Mouse (Mus musculus) ovary, postnatal 14 days (tissue): ENCODE measurements around the gene Prss33.
"Not testable (repeated sequence)": the region's sequence is repeated elsewhere in the genome, so short reads cannot be mapped to it uniquely, and the experiment has no call there.

Source experiments
- DNase-seq: peaks from one replicate; pipeline ENCODE4 v3.0.0; 2022; ENCODE audit warnings: low spot score

Gene Prss33

DNA sequence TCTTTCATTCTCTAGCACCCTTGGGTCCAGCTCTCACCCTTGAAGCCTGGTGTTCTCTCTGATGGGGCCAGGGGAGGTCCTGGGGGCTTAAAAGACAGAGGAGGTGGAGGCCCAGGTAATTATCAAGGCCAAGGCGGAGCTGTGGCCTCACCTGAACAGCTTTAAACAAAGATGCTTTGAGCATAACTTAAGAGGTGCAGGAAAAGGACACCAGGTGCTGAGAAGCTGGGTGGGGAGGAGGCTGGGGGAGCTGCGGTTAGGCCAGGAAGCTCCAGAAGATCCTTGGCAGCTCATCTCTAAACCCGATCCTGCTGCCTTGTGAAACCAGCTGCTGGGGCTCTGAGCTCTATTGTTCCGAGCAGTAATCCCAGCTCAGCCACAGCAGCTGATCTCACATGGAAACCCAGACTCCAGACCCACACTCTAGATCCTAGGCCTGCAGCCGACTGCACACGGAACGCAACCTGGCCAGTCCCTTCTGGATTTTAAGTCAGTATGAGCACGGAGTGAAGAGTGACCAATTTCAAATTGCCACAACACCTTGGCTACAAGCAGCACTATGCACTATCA, at the start of gene Prss33:
Gene Prss33, minus strand, starts transcription at position 51 of the 570 bp plus-strand sequence.
- DNase-seq, result no peak

DNA sequence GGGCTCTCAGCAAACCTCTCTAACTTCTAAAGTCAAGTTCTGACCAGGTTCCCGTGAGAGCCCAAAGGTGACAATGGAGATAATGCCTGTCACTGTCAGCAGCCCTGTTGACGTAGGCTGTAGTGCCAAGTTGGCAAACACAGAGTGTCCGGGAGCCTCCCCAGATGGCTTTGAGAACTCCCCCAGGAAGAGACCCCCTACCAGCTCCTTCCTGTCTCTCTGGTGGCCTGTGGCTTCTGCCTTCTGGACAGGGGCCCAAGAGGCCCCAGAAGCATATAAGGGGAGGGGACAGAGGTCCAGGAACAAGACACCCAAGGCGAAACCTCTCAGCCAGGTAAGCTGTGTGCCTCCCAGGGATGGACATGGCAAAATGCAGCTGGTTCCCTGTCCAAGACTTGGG, 44.7 kb upstream of the Prss33 start, which contains the start of the genes Dcpp1 and Dcpp2:
Gene Dcpp1, plus strand, starts transcription at position 301 of the 400 bp plus-strand sequence.
Gene Dcpp2, plus strand, starts transcription at position 305 of the 400 bp plus-strand sequence.
- not testable (repeated sequence) for DNase-seq

DNA sequence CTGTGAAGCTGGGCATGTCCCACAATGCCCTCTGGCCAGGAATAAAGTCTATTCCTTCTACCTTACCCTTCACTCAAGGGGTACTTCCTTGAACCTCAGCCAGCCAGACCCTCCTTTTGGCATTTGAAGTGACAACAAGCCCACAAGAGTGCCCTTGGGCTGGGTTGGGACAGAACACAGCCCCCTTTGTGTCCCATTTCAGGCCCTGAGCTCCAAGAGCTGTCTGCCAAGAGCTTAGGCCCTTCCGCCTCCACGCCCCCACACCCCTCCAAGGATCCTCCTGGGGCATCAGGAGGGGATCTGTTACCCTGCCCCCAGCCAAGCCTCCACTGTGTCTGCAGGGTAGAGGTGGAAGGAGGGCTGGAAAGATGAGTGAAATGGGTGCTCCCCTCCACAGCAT, 41.3 kb upstream of the Prss33 start:
- no peak for DNase-seq

DNA sequence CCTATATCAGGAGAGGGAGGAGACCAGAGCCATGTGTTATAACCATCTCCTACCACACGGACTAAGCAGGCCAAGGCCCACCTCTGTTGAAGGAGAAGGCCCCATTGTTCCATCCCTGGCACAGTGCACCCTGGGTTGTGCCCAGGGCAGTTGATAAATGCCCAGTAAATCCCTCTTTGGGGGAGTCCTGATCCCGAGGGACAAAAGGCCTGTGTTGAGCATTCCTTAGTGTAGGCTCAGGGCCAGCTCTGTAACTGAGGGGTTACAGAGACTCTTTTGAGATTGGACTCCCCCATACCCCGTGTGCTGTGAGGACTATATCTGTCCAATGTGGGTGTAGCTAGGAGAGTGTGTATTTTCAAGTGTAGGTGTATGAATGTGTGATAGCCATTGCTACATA, 40.9 kb upstream of the Prss33 start:
- no peak for DNase-seq

DNA sequence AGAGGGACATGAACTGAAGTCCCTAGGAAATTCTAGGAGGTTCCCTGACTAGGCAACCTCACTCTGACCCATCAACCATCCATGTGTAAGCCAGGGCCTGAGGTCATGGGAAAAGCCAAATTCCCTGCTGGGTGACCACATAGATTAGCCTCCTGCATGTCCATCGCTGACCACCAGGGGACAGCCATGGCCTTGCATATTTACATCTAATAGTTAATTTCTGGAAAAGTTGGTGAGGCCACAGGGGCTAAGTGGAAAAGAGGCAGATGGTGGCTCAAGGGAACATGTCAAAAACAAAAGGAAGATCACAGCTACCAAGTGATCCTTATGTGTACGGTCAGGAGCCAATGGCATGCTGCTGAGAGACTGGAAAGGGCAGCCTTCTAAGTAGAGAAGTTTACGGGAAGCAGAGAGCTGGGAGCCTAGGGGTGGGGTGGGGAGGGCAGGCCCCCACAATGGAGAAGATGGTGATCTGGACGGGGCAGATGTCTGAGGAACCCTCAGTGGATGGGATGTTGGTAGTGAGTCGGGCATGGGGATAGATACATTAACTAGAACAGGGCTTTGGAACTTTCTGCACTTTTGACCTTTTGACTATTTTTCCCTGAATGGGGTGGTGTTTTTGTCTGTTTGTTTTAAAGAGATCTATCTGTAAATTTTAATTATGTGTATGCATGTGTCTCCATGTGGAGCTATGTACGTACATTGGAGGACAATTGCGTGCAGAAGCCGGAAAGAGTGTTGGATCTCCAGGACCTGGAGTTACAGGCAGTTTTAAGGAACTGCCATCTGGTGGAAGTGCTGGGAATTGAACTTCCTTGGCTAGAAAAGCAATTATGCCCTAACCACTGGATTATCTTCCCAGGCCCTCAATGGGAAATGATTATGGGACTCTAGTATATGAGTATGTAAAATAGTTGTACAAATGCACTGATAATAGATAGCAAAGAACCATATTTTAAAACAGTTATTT, 38.3 kb upstream of the Prss33 start:
- peak; percentile 38 for DNase-seq

DNA sequence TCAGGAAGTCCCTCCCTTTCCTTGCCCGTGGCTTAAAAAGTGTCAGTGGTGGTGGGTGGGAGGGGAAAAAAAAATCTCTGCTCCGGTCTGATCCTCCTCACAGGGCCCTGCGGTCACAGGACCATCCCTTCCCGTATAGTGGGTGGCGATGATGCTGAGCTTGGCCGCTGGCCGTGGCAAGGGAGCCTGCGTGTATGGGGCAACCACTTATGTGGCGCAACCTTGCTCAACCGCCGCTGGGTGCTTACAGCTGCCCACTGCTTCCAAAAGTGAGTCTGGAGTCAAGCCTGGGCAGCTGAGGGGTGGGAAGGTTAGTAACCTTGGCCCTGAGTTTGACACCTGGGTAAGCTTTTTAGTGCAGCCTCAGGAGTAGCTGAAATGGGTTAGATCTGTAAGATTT, 32.7 kb upstream of the Prss33 start:
- no peak for DNase-seq

DNA sequence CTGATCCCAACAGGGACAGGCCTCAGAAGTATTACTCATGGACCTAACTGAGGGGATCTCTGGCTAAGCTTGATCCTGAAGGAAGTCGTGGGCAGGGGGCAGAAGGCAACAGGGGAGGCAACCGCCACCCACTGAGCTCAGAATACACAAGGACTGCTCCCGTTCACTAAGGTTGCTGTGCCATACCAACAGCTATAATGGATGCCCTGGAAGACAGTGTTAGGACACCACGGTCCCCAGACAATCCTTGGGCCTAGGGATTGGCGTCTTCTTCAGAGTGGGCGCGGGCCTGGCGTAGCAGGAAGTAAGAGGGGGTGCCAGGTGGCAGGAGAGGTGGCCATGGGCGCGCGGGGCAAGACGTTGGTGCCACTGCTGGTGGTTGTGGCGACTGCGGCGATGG, 31.9 kb upstream of the Prss33 start, which contains the start of gene Prss21:
Gene Prss21, plus strand, starts transcription at position 301 of the 400 bp plus-strand sequence.
- DNase-seq, result no peak

DNA sequence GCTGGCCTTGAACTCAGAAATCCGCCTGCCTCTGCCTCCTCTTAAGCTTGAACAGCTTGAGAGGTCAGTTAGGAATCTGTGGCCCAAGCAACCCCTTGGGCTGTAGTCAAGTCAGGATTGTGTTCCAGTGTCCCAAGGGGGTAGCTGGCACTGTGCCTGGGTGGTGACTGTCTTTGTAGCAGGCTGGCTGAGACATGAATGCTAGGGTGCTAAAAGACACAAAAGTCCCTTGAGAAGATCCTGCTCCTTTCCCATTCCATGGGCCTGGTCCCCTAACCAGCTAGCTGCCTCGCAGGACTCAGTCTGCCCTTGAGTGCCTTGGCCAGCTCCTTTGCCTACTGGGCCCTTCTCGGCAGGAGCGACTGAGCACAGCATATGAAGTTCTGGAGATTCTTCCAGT, 27.1 kb upstream of the Prss33 start:
- DNase-seq, result no peak

DNA sequence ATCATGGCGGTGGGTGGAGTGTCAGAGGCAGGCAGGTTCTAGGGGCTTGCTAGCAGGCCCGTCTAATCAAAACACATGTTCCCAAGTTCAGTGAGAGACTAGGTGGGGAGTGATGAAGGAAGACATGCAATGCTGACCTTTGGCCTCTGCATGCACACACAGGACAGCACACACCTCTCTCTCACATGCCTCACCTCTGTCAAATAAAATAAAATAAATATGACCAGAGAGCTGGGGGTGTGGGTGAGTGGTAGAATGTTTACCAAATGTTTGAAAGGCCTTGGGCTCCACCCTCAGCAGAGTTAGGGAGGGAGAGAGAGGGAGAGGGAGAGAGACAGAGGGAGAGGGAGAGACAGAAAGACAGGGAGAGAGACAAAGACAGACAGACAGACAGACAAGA, 22.1 kb upstream of the Prss33 start:
- DNase-seq, result no peak

DNA sequence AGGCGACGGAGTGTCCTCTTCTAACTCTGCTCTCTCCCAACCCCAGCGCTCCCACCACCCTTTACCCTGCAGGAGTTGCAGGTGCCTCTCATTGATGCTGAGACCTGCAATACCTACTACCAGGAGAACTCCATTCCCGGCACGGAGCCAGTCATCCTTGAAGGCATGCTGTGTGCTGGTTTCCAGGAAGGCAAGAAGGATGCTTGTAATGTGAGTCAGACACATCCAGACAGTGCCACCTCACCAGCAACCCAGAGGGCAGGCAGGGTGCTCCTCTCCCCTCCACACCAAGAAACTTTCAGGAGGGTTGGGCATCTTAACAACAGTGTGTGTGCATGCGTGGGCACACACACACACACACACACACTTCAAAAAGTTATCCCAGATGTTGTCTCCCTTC, 21.3 kb upstream of the Prss33 start:
- no peak for DNase-seq

DNA sequence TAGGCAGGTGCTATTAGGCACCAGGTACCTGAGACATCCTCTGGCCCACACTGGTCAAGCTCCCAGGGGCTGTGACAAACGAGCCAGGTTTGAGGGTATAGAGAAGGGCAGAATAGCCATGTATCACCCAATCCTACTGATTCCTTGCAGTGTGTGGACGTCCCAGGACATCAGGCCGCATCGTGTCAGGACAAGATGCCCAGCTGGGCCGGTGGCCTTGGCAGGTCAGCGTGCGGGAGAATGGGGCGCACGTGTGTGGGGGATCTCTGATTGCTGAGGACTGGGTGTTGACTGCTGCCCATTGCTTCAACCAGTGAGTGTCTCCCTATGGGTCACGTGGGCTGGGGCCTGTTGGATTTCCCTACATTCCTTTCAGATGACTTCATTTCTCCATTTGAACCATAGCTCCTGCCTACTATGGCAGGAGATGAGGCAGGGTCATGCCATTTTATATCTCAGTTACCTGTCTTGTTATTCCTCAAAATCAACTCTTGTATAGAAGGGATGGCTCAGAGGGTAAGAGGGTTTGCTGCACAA, 18.4 kb upstream of the Prss33 start:
- no peak for DNase-seq

DNA sequence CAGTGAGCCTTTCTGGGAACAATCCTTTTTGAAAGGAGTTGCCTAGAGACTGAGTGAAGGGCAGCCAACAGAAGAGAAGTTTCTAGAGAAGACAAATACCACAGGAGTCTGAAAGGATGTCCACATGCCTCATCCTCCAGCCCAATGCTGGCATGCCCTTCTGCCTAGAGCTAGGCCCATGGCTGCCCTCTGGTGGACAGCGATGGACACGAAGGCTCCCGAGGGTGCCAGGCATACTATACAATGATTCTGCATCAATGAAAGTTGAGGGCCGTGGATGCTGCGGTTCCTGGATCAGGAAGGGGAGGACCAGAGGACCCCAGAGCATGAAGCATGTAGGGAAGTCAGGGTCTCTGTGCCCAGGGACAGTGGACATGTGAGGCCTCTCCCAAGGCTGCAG, 17.4 kb upstream of the Prss33 start:
- DNase-seq, result peak; percentile 37

DNA sequence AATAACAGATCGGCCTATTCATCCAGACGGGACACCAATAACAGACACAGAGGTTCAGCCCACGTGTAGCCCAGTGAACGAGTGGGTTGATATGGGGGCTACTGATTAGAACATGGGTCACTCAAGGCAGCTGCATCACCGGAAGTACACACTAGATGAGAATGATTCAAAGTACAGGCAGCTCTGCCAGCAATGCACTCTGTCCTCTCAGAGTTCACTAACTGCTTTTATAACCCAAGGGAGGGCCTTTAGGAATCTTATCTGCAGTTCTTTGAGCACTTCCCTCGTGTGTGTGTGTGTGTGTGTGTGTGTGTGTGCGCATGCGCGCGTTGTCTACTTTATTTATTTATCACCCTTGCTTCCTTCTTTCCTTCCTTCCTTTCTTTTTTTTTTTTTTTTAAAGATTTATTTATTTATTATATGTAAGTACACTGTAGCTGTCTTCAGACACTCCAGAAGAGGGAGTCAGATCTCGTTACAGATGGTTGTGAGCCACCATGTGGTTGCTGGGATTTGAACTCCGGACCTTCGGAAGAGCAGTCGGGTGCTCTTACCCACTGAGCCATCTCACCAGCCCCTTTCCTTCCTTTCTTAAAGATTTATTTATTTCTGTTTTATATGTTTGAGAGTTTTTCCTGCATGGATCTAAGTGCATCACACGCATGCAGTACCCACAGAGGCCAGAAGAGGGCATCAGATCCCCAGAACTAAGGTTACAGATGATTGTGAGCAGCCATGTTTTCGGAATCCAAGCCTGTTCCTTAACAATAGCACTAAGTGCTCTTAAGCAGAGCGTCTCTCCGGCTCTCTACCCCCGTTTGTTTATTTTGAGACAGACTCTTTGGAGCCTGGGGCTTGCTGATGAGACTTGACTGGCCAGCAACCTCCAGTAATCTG, 15.2 kb upstream of the Prss33 start:
- peak; percentile 68 for DNase-seq

DNA sequence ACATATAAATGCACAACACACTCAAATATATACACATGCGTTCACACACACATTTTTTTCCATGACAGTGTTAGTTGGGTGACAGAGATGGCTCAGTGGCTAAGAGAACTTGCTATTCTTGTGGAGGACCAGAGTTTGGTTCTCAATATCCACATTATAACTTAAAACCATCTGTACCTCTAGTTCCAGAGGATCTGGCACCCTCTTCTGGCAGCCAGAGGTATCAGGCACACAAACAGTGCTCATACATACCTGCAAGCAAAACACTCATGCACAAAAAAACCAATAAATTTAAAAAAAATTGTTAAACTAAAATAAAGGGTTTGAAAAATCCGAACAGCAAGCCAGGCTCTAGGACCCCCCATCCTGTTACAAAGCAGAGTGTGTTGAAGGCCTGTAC, 14.2 kb upstream of the Prss33 start:
- no peak for DNase-seq

DNA sequence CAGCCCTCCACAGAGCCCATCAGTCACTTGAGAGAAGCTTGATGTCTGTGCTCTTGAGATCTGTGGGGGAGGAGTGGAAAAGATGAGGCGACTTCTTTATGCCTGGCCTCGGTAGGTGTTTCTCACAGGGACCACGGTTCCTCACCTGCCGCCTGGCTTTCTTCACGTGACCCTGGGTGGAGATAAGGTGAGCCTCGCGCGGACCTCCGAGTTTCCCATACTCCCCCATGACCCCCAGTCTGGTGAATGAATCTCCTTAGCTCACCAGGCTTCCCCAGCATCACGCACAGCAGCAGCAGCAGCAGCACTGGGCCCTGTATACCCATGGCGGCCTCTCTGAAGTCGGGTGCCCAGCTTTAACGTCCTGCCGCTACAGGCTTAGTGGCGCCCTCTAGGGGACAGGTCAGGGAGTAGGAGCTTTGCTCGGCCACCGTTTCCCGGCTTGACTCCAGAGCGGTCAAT, 8.0 kb upstream of the Prss33 start, which contains the start of the genes Prss32 and Prss41:
Gene Prss32, plus strand, starts transcription at position 44 of the 462 bp plus-strand sequence.
Gene Prss41, minus strand, starts transcription at position 361 of the 462 bp plus-strand sequence.
- DNase-seq, result peak; percentile 50

DNA sequence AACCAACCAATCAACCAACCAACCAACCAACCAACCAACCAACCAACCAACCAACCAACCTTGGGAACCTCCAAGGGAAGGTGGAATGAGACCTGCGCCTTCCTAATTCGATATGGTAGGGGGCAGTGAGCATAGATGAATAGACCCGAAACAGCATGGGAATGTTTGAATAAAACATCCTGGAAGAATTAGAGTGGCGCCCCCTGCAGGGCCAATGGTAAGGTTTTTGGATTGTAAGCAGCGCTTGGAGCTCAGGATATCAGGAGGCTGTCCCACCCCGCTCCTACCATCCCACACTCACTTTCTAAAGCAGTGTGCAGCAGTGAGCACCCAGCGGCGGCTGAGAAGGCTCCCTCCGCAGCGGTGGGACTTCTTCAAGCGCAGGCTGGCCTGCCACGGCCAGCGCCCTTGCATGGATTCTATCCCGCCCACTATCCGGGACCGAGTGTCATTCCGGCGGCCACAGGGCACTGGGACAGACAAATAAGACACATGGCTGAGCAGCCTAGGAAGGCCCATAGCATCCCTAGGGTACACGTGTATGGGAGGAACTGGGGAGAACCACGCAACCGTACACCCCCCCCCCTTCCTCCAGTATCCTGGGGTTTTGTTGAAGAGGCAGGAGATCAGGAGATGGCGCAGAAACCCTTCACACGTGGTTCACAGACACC, 7.4 kb upstream of the Prss33 start:
- DNase-seq, result no peak

DNA sequence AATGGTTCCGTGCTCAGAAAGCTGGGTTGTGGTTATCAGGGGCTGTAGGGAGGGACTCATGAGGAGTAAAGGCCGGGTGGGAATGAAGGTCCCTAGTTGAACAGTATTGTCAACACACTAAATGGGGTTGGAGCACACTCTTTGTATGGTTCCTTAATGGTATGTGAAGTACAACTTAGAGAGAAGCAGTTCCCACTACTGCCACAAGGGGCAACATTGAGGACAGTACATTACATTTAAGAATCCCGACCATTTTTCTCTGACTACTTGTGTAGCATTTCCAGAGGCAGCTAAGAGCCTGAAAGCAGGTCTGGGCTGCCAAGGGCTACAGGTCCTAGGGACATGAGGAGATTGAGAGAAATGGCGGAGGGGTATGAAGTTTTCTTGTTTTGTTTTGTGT, 5.3 kb upstream of the Prss33 start:
- DNase-seq, result peak; percentile 50

DNA sequence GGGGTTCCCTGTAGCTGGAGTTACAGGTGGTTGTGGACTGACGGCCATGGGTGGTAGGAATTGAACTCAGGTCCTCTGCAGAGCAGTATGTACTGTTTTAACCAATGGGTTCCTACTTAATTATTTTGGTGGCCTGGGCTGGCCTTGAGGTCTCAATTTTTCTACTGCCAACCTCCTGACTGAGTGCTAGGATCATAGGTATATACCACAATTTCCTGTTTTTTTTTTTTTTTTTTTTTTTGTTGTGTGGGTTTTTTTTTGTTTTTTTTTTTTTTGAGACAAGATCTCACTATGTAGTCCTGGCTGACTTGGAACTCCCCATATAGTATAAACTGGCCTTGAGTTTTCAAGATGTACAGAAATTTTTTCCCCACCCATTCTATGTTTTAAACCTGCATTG, 4.7 kb downstream of the Prss33 start:
- no peak for DNase-seq

DNA sequence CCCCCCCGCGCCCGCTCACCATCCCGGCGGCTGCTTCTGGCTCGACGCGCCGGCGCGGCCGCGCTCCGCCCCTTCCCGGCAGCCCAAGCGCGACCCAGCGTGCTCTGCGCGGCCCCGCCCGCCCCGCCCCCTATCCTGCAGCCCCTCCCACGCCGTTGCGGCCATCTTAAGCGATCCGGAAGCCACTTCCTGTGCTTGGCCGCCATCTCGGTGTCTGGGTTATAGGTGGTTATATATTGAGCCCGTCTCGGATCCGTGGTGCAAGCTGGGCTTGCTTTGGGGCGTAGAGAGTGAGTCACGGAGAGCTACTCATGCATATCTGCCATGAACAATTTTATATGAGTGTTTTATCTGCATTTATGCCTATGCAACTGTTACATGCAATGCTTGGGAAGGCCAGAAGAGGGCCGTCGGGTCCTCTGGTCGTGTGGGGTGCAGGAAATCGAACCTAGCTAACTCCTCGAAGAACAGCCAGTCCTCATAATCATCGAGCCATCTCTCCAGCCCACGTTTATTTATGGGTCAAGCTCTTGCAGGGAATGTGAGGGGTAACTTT, 6.7 kb downstream of the Prss33 start, which contains the start of gene Elob:
Gene Elob, minus strand, starts transcription at position 73 of the 556 bp plus-strand sequence.
- peak; percentile 67 for DNase-seq

DNA sequence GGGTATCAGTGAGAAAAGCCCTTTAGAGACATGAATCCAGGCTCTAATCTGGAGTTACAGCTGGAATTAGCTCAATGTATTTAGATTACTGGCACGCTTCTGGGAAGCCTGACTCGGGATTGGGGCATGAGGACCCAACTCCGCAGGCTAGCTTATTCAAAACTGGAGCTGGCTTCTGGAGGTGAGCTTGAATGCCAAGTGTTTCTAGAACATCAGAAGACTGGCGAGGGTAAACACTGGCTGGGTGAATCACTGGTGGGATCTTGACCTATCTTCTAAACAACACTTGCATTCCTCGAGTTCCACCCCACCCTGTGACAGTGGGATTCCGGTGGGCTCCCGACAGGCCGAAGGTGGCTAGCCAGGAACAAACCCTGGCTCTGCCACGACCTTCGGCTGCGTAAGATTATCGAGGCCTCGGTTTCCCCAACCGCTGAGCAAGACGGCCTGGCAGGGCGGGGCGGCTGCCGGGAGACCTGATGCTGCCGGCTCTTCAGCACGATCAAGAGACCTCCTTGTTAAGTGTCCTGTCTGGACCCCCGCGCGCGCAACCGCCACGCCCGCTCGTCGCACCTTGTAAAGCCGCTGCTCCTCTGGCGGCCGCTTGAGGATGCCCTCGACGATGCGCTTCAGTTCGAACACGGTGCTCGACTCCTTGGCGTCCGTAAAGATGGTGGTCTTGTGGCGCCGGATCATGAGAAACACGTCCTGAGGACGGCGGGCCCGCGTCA, 7.4 kb downstream of the Prss33 start:
- no peak for DNase-seq
